Mouse (Mus musculus): Measurements from ENCODE around the gene Mto1.

GRCm38 (mm10) chr9:78491169-78491568 lies 43.2 kb downstream of the Mto1 start:
- TF ChIP-seq CTCF (IDR thresholded peaks at IDR 0.05; ENCODE audit: low read depth) (no peak), EP300 (IDR thresholded peaks at IDR 0.05; ENCODE audit: low read depth) (no peak)

Measured in heart, postnatal 0 days (tissue).